Mouse (Mus musculus) adipocyte (in vitro differentiated cells): ENCODE measurements around the gene Aph1b.
A peak's percentile ranks its signal among the peaks of the same experiment; 100 is the strongest.

Experiments used
- DNase-seq: peaks from one replicate; pipeline ENCODE4 v3.0.0-alpha.2; 2016; ENCODE audit warnings: low spot score

The Aph1b gene

DNA sequence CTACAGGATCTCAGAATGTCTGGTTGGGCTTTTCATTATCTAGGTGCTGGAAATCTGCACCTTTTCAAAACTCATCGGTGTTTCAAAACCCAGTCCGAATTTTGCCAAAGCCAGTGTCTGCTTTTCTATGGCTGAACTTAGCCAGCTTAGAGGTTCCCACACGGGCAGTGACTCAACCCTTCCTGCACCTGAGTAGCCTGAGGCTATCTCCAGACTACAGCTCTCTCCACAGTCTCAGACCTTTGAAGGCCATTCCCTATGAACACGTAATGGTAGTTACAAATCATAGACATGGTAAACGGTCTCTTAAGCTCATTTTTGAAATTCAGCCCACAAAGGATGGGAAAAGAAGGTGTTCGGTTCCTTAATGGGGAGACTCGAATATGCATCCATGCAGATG is 55.8 kb downstream of the Aph1b start:
- no peak for DNase-seq

DNA sequence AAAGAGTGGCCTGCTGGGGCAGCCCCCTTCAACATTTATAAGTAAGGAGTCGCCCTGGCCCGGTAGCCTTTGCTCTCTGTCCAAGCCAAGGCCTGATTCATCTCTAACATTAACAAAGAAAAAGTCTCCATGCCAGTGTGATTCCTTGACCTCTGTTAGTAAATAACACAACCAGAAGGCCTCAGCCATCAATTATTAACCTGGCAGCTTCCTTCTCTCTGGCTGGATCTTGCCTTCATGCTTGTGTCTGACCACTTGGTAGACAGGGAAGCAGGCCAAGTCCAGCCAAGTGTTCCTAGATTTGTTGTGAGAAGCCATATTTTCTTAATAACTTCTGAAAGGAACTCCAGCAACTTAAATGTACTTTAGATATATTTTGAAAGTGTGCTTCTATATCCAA is 58.7 kb downstream of the Aph1b start:
- DNase-seq: peak; percentile 92

DNA sequence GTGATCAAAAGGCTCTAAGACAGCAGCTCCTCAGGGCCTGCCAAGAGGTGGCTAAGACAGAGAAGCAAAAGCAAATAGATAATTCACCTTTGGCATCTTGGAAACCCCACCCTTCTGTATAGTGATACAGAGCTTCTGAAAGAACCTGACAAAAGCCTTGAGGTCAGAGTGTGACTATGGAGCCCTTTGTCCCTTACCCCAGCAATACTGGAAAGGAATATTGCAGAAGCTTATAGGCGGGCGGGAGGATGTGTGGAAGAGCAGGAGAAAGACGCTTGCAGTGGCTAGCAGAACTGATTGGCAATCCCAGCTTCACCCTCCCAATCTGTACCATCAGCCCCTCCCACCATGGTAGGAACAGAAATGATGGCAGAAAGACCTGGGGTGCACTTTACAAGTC is 59.3 kb downstream of the Aph1b start:
- no peak for DNase-seq

DNA sequence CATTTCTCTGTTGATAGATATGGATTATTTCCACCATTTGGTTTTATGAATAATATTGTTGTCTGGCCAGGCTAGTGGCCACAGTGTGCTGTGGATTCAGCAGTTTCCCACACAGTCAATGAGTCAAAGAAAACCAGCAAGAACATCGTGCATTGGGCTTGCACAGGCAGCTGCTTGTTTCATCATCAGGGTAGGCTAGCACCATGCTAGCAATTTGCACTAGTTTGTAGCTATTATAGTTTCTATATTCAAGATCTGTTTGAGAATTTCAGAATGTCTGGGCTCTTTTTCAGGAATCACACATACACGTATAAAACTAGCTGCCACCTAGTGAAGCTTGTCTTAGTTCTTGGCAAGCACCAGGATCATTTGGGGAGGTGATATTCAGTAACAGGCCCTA is 60.2 kb downstream of the Aph1b start:
- DNase-seq: peak; percentile 6

DNA sequence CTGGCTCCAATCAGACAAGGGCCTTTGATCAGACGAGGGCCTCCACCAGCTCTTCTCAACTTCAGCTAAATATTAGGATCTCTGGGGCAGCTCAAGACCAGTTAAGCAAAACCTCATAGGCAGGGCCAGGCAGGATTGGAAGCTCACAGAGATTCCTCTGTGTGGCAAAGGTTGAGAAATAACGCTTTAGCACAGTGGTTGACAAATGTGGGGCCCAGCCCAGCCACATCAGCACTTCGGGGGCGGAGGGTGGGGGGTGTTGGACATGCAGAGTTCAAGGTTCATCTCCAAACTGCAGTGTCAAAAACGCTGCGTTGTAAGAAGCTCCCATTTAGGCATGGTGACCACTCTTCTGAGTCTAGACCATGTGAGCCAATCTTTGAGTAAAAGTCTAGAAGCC is 60.7 kb downstream of the Aph1b start:
- DNase-seq: peak; percentile 28

DNA sequence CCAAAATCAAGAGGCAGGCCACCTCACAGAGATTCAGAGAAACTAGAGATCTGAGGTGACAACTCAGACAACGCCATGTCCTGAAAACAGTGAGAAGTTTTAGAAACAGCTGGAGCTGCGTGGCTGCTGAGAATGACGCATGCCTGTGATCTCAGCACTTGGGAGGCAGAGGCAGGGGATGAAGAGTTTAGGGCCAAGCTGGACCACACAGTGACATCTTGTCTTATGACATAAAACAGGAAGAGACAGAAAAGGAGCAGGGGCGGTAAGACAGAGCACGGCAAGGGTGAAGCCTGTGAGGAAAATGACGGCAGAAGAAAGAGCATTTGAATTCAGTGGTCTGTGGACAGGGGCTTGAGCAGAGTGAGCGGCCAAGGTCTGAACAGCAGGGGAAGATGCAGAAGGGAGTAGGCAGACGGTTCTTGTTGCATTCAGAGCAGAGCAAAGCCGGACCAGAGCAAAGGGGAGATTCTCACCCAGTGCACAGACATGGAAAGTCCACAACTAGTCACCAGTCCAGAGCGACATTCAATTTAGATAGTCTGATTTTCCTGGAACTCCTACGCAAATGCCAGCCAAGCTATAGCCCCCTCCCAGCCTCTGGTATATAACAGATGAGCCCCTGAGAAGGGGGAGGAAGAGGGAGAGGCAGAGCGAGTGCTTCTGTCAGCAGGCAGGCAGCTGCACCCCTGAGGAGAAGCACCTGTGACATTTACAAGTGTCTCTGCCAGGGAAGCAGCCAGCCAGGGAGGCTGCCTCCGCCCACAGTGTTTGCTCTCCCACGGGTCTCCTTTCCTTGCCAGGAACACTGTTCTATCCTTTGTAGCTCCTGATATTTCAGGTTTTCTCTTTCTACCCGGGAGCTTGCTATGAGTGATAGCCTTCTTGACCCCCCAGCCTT is 62.2 kb downstream of the Aph1b start:
- DNase-seq: no peak

DNA sequence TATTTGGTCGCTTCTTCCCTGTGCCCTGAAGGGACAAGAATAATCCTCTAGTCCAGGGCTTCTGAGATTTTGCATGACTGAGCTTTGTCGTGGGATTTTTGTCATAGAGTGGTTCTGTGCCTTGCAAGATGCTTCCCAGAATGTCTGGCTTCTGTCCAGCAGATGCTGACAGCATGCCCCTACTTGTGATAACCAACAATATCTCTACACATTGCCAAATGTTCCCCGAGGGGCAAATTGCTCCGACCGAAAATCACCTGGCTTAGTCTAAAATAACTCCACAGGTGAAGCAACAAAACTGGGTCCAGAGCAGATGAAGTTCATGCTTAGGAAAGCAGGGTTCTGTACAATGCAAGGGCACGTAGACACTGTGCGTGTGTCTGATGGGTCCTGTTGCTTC is 64.0 kb downstream of the Aph1b start:
- no peak for DNase-seq

DNA sequence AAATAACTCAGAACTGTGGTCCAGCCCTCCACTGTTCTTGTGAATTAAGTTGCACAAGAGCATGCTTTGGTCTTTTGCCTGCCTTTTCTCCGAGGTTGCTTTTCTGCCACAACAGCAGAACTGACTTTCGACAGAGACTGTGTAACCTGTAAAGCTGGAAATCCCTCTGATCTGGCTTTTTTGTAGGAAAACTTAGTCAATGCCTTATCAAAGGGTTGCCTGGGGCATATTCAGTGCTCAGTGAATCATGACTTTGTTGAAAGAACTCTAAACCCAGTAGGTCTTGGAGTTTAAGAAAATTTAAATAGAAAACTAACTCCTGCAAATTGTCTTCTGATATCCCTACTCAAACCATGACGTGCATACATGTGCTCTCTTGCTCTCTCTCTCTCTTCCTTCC is 64.7 kb downstream of the Aph1b start:
- peak; percentile 17 for DNase-seq

DNA sequence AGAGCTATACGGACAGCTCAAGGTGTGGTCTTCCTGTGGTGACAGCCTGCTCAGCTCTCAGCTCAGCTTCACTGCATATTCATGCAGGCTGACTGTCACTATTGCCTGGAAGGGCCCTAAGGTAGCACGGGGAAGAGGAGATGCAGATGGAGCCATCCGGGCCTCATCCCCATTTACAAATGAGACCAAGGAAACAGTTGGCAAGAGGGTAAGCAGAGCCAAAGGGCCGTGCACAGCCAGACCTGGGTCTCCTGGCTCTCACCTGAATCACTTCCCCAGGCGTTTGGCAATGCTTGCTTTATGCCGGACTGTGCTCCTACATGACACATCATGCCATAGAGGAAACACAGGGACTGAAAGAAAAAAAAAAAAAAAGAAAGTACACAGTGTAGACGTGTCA is 68.0 kb downstream of the Aph1b start:
- no peak for DNase-seq

DNA sequence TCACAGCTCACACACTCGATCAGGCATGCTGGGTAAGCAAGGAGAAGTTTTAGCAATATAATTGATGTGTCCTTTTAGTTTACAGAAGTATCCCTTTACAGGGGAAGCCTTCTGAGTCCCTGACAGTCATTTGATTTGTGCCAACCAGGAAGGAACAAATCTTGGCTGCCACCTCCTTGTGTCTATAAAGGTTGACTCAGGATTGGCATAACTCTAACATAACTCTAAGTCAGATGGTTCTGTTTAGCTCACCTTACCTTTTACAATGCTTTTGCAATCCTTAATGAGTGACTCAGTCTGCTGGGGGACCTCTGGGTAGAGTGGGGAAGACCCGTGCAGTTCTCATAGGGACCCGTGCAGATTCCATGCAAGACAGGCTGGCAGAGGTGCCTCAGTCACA is 69.7 kb downstream of the Aph1b start:
- peak; percentile 16 for DNase-seq
